Mouse (Mus musculus) CH12.LX (cell line): ENCODE measurements around the gene Snap25. TPM values are rescaled to one million over a fixed set of nuclear protein-coding genes. Genes with fewer than 3 reads are reported as not detected.

ENCODE experiments used
- DNase-seq: peaks from one replicate; pipeline ENCODE4 v3.0.0-alpha.2; 2013; ENCODE audit errors: extremely low read depth
- H3K27ac ChIP-seq: 2 replicates; pipeline ENCODE4 v1.5.1; 2012; ENCODE audit warnings: low read depth, mild to moderate bottlenecking, control low read depth, moderate library complexity; ENCODE audit not compliant: insufficient read depth
- H3K27me3 ChIP-seq: replicated peaks from 2 replicates; pipeline ENCODE3; 2012; ENCODE audit warnings: inconsistent platforms
- H3K36me3 ChIP-seq, 2 experiments: replicated peaks in 1 of 2; 2 replicates each; pipeline versions ENCODE3 to v1.6.1; 2012; ENCODE audit warnings: inconsistent platforms in 1 of 2, low read length in 1 of 2, mild to moderate bottlenecking in 1 of 2, mixed read lengths in 1 of 2, moderate library complexity in 1 of 2; ENCODE audit not compliant: control insufficient read depth in 1 of 2, insufficient read depth in 1 of 2
- H3K4me1 ChIP-seq, 2 experiments: 2 replicates each; pipeline ENCODE4 v1.6.1; 2012; ENCODE audit warnings: inconsistent platforms in 1 of 2, moderate library complexity in 1 of 2; ENCODE audit not compliant: insufficient read depth in 2 of 2, control insufficient read depth in 1 of 2
- H3K4me2 ChIP-seq: 2 replicates; pipeline ENCODE4 v1.6.1; 2012; ENCODE audit warnings: low read depth, mild to moderate bottlenecking, control low read depth; ENCODE audit not compliant: poor library complexity, insufficient read depth, severe bottlenecking
- H3K4me3 ChIP-seq, 3 experiments: fragments of 150-350 bp in 1 of 3; sonication (generic) in 1 of 3; replicated peaks in 1 of 3; 2 replicates each; pipeline versions ENCODE3 to v1.5.1; 2011 to 2012; ENCODE audit warnings: low read depth in 2 of 3, low read length in 2 of 3, mild to moderate bottlenecking in 2 of 3, moderate library complexity in 2 of 3, control low read depth in 1 of 3, improper control_type of control experiment in 1 of 3, inconsistent platforms in 1 of 3, mixed read lengths in 1 of 3; ENCODE audit not compliant: poor library complexity in 1 of 3
- H3K79me2 ChIP-seq: replicated peaks from 2 replicates; pipeline ENCODE4 v1.6.1; 2012; ENCODE audit warnings: mild to moderate bottlenecking, moderate library complexity; ENCODE audit not compliant: control insufficient read depth, poor library complexity, insufficient read depth, severe bottlenecking; ENCODE audit errors: extremely low read depth
- H3K9ac ChIP-seq: 2 replicates; pipeline ENCODE4 v1.6.1; 2012; ENCODE audit warnings: low read depth, mild to moderate bottlenecking, control low read depth, moderate library complexity; ENCODE audit not compliant: insufficient read depth
- H3K9me3 ChIP-seq: replicated peaks from 2 replicates; pipeline ENCODE3; 2012; ENCODE audit warnings: low read length, inconsistent platforms, mixed read lengths
- CHD1 ChIP-seq: IDR thresholded peaks from 2 replicates; pipeline ENCODE4 v1.6.1; 2012; ENCODE audit warnings: low read depth, low read length, improper control_type of control experiment, inconsistent platforms
- CHD2 ChIP-seq: IDR thresholded peaks from 2 replicates; pipeline ENCODE4 v1.6.1; 2011; ENCODE audit warnings: low read length, improper control_type of control experiment
- CTCF ChIP-seq, 2 experiments: IDR thresholded peaks in 1 of 2; conservative IDR thresholded peaks in 1 of 2; 2 replicates each; pipeline ENCODE4 v1.5.1; 2011 to 2012; ENCODE audit warnings: low read depth in 2 of 2, low read length in 2 of 2, improper control_type of control experiment in 1 of 2, inconsistent platforms in 1 of 2, mild to moderate bottlenecking in 1 of 2, moderate library complexity in 1 of 2
- E2F4 ChIP-seq: IDR thresholded peaks from 2 replicates; pipeline ENCODE4 v1.6.1; 2011; ENCODE audit warnings: low read depth, low read length, improper control_type of control experiment; ENCODE audit not compliant: insufficient replicate concordance
- ELF1 ChIP-seq: IDR thresholded peaks from 2 replicates; pipeline ENCODE4 v1.6.1; 2014; ENCODE audit warnings: low read depth, mild to moderate bottlenecking, inconsistent platforms, low read length, improper control_type of control experiment
- EP300 ChIP-seq: IDR thresholded peaks from 2 replicates; pipeline ENCODE4 v1.6.1; 2011; ENCODE audit warnings: low read length, improper control_type of control experiment
- ETS1 ChIP-seq: conservative IDR thresholded peaks from 2 replicates; pipeline ENCODE4 v1.6.1; 2012; ENCODE audit warnings: low read depth, mild to moderate bottlenecking, inconsistent platforms, low read length, improper control_type of control experiment, moderate library complexity
- IRF4 ChIP-seq: IDR thresholded peaks from 2 replicates; pipeline ENCODE4 v1.6.1; 2014; ENCODE audit warnings: low read depth, mild to moderate bottlenecking, inconsistent platforms, low read length, improper control_type of control experiment
- JUN ChIP-seq: IDR thresholded peaks from 2 replicates; pipeline ENCODE4 v1.6.1; 2011; ENCODE audit warnings: low read depth, mild to moderate bottlenecking, low read length, improper control_type of control experiment, moderate library complexity; ENCODE audit not compliant: insufficient read depth
- KAT2A ChIP-seq: IDR thresholded peaks from 2 replicates; pipeline ENCODE4 v1.6.1; 2012; ENCODE audit warnings: low read length, improper control_type of control experiment, inconsistent platforms; ENCODE audit not compliant: insufficient replicate concordance
- MAFK ChIP-seq: IDR thresholded peaks from 2 replicates; pipeline ENCODE4 v1.6.1; 2011; ENCODE audit warnings: low read length, improper control_type of control experiment; ENCODE audit not compliant: insufficient replicate concordance
- MAX ChIP-seq: IDR thresholded peaks from 2 replicates; pipeline ENCODE4 v1.6.1; 2011; ENCODE audit warnings: low read length, improper control_type of control experiment
- MAZ ChIP-seq: IDR thresholded peaks from 2 replicates; pipeline ENCODE4 v1.6.1; 2012; ENCODE audit warnings: low read depth, mild to moderate bottlenecking, inconsistent platforms, low read length, improper control_type of control experiment, moderate library complexity
- MEF2A ChIP-seq: IDR thresholded peaks from 2 replicates; pipeline ENCODE4 v1.6.1; 2014; ENCODE audit warnings: low read depth, mild to moderate bottlenecking, inconsistent platforms, low read length, improper control_type of control experiment, borderline replicate concordance
- MXI1 ChIP-seq: IDR thresholded peaks from 2 replicates; pipeline ENCODE4 v1.6.1; 2011; ENCODE audit warnings: mild to moderate bottlenecking, low read depth, low read length, improper control_type of control experiment
- NRF1 ChIP-seq: IDR thresholded peaks from 2 replicates; pipeline ENCODE4 v1.6.1; 2014; ENCODE audit warnings: low read depth, mild to moderate bottlenecking, inconsistent platforms, low read length, improper control_type of control experiment, moderate library complexity
- POLR2A ChIP-seq: IDR thresholded peaks from 2 replicates; pipeline ENCODE4 v1.6.1; 2011; ENCODE audit warnings: low read depth, mild to moderate bottlenecking, improper control_type of control experiment, low read length
- POLR2AphosphoS2 ChIP-seq: IDR thresholded peaks from 2 replicates; pipeline ENCODE4 v1.6.1; 2011; ENCODE audit warnings: low read depth, low read length, improper control_type of control experiment
- RAD21 ChIP-seq: IDR thresholded peaks from 2 replicates; pipeline ENCODE4 v1.6.1; 2011; ENCODE audit warnings: low read depth, mild to moderate bottlenecking, low read length, improper control_type of control experiment, moderate library complexity
- RCOR1 ChIP-seq: conservative IDR thresholded peaks from 2 replicates; pipeline ENCODE4 v1.6.1; 2012; ENCODE audit warnings: low read depth, mild to moderate bottlenecking, inconsistent platforms, low read length, improper control_type of control experiment
- SMC3 ChIP-seq: IDR thresholded peaks from 2 replicates; pipeline ENCODE4 v1.6.1; 2011; ENCODE audit warnings: low read depth, low read length, improper control_type of control experiment
- TBP ChIP-seq: conservative IDR thresholded peaks from 2 replicates; pipeline ENCODE4 v1.6.1; 2011; ENCODE audit warnings: low read depth, low read length, improper control_type of control experiment
- TCF12 ChIP-seq: IDR thresholded peaks from 2 replicates; pipeline ENCODE4 v1.6.1; 2014; ENCODE audit warnings: low read depth, mild to moderate bottlenecking, inconsistent platforms, low read length, improper control_type of control experiment
- UBTF ChIP-seq: IDR thresholded peaks from 2 replicates; pipeline ENCODE4 v1.6.1; 2012; ENCODE audit warnings: low read depth, mild to moderate bottlenecking, inconsistent platforms, low read length, improper control_type of control experiment, moderate library complexity
- USF1 ChIP-seq: IDR thresholded peaks from 2 replicates; pipeline ENCODE4 v1.6.1; 2014; ENCODE audit warnings: low read depth, mild to moderate bottlenecking, inconsistent platforms, low read length, improper control_type of control experiment
- USF2 ChIP-seq: conservative IDR thresholded peaks from 2 replicates; pipeline ENCODE4 v1.6.1; 2011; ENCODE audit warnings: low read depth, low read length, improper control_type of control experiment
- ZC3H11A ChIP-seq: IDR thresholded peaks from 2 replicates; pipeline ENCODE4 v1.6.1; 2012; ENCODE audit warnings: low read depth, mild to moderate bottlenecking, inconsistent platforms, low read length, improper control_type of control experiment
- ZKSCAN1 ChIP-seq: IDR thresholded peaks from 2 replicates; pipeline ENCODE4 v1.6.1; 2012; ENCODE audit warnings: low read depth, inconsistent platforms, low read length, improper control_type of control experiment, borderline replicate concordance
- ZNF384 ChIP-seq: IDR thresholded peaks from 2 replicates; pipeline ENCODE4 v1.6.1; 2012; ENCODE audit warnings: low read depth, low read length, improper control_type of control experiment, inconsistent platforms
- dilution Hi-C: fragments of 300-500 bp; cut with MboI; formaldehyde crosslinking; loops from 2 replicates; pipeline ENCODE4 v1.14.3; 2020; ENCODE audit warnings: low sequenced_read_pairs; ENCODE audit not compliant: extremely low pct_unique_long_range_greater_than_20kb, extremely low pct_ligation_motif_present
- in situ Hi-C: fragments of 300-500 bp; cut with MboI; formaldehyde crosslinking; loops from 3 replicates; pipeline ENCODE4 v1.14.3; 2019; ENCODE audit warnings: low sequenced_read_pairs, low pct_ligation_motif_present, low pct_unique_long_range_greater_than_20kb, mixed read lengths
- polyA plus RNA-seq: library from polyadenylated mRNA; unstranded; fragments of >175 nt; gene quantifications from 2 replicates; pipeline ENCODE4 v1.2.1, GENCODE M21; 2012; ENCODE audit warnings: low read depth; ENCODE audit not compliant: insufficient read length
- total RNA-seq, 2 experiments: library from RNA; depleted of rRNA; stranded (reverse); fragments of 300-350 nt in 1 of 2; fragments of >200 nt in 1 of 2; gene quantifications; 2 replicates each; pipeline ENCODE4 v1.2.3; 2012 to 2014

Snap25 gene
- total and polyA plus RNA-seq, 3 experiments: 0.11 TPM; not detected in 2

DNA sequence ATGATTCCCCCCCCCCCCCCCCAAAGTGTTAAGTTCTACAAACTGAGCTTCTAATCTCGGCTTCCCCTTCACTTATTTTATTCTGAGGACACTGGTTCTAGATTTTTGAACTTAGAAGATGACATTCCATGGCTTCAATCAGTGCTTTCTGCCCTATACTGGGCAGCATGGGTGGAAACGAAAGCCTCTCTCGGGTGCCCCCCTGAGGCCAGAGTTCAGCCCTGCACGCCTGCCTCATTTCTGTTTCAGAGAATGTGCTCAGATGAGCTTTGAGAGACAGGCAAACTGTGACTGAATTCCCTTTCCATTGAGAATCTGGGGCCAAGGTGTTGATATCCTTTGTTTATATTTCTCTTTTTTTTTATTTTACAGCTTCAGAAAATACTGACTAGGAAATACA lies 7.0 kb downstream of the Snap25 start:
- no peaks in the 10 kb centered on the region for H3K27me3 ChIP-seq
- dilution Hi-C loops: no loop called here
- peaks cover 4% of the 10 kb centered on the region for H3K9me3 ChIP-seq
- TF ChIP-seq ZC3H11A (no peak), RAD21 (peak; percentile 51), CHD1 (no peak), SMC3 (peak; percentile 46), MAX (no peak), CHD2 (no peak), POLR2AphosphoS2 (no peak), ZNF384 (no peak), UBTF (no peak), CTCF (conservative IDR thresholded peaks at IDR 0.05 in 1 of 2, IDR thresholded peaks at IDR 0.05 in 1 of 2; ENCODE audit: low read depth in 2 of 2, low read length in 2 of 2) (peak in 1 of 2 experiments; percentile 45; a peak in 2 of 4 replicates), USF1 (no peak)
- DNase-seq: peak; percentile 45
- H3K79me2 ChIP-seq: no peaks in the 10 kb centered on the region
- no peak overlapping the region for H3K9ac ChIP-seq
- no peaks in the 10 kb centered on the region for H3K36me3 ChIP-seq
- no peak overlapping the region for H3K27ac ChIP-seq
- H3K4me2 ChIP-seq: no peak overlapping the region
- no peak overlapping the region for H3K4me3 ChIP-seq
- in situ Hi-C loops: no loop called here
- H3K4me1 ChIP-seq: no peaks in the 10 kb centered on the region

DNA sequence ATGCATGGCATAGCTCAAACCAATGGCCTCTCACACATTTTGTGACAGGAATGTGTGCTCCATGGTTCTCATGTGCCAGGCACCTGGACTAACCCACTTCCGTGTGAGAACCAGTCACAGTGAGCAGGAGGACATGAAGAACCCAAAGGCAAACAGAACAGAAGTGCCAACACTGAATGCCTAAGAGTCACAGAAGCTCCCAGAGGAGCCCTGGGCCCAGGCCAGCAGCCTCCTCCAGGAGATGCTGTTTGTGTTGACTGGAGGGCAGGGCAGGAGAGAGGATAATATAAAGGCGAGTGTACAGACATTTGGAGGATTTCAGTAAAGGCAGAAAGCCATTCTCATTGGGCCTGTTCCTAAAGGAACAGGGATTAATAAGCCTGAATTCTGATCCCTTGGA lies 25.0 kb downstream of the Snap25 start:
- in situ Hi-C loops: no loop called here

DNA sequence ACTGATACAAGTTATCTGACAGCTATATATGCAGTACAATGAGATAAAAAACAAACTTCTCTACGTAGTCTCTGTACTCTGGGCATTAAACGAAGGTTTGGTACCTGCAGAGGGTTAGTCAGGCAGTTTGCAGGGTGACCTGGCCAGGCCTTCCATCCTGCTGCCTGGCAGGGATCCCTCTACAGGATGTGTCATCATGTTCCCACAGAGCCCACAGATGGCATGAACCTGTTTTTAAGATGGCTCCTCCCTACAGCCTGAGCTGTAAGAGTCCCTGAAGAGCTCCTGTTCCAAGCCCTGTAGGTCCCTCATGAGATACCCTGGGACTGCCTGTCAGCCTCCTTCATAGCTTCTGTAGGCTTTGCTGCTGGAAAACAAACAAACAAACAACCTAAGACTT lies 29.0 kb downstream of the Snap25 start:
- Histone ChIP-seq H3K36me3 (no peaks in the 10 kb centered on the region), H3K4me2 (no peak overlapping the region), H3K4me1 (no peaks in the 10 kb centered on the region), H3K27ac (no peak overlapping the region), H3K9me3 (peaks cover 15% of the 10 kb centered on the region), H3K27me3 (no peaks in the 10 kb centered on the region), H3K4me3 (no peak overlapping the region), H3K79me2 (no peaks in the 10 kb centered on the region), H3K9ac (no peak overlapping the region)
- no peak for DNase-seq
- TF ChIP-seq MEF2A (no peak), MXI1 (no peak), CHD1 (no peak), E2F4 (no peak), KAT2A (no peak), JUN (no peak), SMC3 (no peak), TBP (no peak), ELF1 (no peak), NRF1 (no peak), MAFK (no peak), MAZ (no peak), RCOR1 (no peak), ETS1 (no peak), POLR2A (no peak)
- dilution Hi-C loops (no loop called here), in situ Hi-C loops (no loop called here)

More for the DNA sequence above, 25.0 kb downstream of the Snap25 start:
- Histone ChIP-seq H3K27me3 (no peaks in the 10 kb centered on the region), H3K9ac (no peak overlapping the region), H3K4me2 (no peak overlapping the region), H3K4me1 (no peaks in the 10 kb centered on the region), H3K36me3 (no peaks in the 10 kb centered on the region), H3K27ac (no peak overlapping the region), H3K79me2 (no peaks in the 10 kb centered on the region), H3K4me3 (no peak overlapping the region), H3K9me3 (peaks cover 18% of the 10 kb centered on the region)
- dilution Hi-C loops: no loop called here
- DNase-seq: no peak
- TF ChIP-seq ZKSCAN1 (no peak), RAD21 (no peak), E2F4 (no peak), POLR2A (no peak), TCF12 (no peak), IRF4 (no peak), USF2 (no peak), MXI1 (no peak), EP300 (no peak)
